Mouse (Mus musculus) heart, postnatal 25 days (tissue): ENCODE data around the gene Sparcl1. TPM values are rescaled to one million over a fixed set of nuclear protein-coding genes. Genes with fewer than 3 reads are reported as not detected.

ENCODE experiments used
- DNase-seq: peaks from one replicate; pipeline ENCODE4 v3.0.0; 2022; ENCODE audit warnings: low spot score
- intact Hi-C: fragments of 180-260 bp; cut with DNase I; formaldehyde crosslinking; loops from one replicate; pipeline ENCODE4 v1.15.1; 2025
- microRNA-seq: library from miRNA; unstranded; fragments of <30 nt; microRNA quantifications from one replicate; pipeline ENCODE4 v1.2.0, GENCODE M21; 2022
- total RNA-seq, 2 experiments: library from RNA; stranded (reverse); gene quantifications; 2 replicates each; pipeline ENCODE4 v1.2.3; 2021

The Sparcl1 gene
- total RNA-seq, 2 experiments from 2014 or later = 191 to 258 TPM

DNA sequence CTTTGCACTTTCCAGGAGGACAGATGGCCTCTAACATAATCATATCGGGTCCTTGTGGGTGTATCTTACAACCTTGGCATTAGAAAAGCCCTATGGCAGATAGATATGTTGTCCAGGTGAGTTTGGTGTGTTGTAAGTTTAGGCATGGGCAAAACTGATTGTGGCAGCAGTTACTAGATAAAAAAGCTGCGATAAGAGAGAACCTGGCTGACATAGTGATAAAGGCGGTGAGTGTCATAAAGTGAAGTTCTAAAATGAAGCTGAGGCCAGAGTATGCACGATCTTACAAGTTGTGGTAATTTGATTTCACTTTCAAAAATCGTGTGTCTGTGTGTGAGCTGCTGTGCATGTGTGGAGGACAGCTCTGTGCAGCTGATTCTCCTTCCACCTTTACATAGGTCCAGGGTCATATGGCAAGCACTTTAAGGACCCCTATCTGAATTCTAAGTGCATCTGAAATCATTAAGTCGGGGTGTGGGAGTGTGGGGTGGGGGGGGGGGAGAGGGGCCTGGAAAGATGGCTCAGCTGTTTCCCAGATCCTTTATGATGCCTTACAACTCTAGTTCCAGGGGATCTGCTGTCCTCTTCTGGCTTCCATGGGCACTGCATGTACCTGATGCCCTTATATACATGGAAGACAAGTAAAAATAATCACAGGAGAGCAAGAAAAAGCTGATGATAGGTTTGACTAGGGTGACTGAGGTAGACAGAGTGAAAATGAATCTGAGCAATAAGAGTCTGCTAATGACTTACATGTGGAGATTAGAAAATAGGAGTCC is 74.2 kb downstream of the Sparcl1 start:
- intact Hi-C loops = loop anchor here (1.0 kb wide), 1 partner anchor 39 kb away; no protein-coding TSS in a partner anchor
- no peak for DNase-seq

DNA sequence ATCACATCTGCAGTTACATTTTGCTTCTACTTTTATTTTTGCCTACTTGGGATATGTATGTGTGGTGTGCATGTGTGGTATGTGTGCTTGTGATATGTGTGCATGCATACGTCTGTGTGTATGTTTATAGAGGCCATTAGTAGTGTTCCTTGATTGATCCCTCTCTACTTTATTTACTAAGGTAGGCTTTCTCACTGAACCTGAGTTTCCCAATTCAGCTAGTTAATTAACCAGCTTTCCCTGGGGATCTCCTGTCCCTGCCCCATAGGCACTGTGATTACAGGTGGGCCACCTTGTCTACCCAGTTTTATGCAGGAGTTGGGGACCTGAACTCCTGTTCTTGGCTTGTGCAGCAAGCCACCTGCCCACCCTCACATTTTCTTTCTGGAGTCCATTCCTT is 76.8 kb downstream of the Sparcl1 start:
- intact Hi-C loops = no loop called here
- DNase-seq = no peak

DNA sequence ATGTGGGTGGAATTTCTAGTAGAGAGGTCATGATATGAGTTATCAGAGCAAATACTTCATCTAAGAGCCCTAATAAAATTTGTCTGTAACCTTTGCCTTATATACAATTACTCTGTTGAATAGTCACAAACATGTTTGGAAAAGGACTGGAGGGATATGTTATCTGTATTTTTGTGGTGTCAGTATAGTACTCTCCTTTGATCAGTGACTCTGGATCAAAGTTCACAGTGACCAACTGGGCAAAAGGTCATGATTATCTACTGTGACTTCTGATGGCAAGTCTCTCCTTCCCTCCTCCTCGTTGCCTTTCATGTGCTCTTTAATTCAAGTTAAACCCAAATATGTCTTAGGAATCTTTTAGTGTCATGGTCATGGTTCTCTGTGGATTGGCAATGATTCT is 77.7 kb downstream of the Sparcl1 start:
- intact Hi-C loops = no loop called here
- no peak for DNase-seq

DNA sequence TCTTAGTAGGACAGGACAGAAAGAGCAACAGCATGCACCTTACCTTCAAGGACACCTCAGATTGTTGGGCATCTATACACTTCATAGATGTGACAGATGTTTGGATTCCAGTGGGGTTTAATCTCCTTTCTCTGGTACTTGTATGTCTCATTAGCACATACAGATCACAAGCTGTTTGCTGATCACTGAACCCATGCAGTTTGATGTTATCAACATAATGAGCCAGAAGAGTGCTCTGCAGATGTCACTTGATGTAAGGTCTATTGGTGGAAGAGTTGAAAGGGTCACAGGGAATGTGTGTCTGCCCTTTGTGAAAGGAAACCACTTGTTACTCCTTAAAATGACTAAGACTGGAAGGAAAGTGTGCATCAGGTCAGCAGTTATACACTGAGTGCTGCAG is 78.5 kb downstream of the Sparcl1 start:
- no peak for DNase-seq
- intact Hi-C loops = no loop called here

DNA sequence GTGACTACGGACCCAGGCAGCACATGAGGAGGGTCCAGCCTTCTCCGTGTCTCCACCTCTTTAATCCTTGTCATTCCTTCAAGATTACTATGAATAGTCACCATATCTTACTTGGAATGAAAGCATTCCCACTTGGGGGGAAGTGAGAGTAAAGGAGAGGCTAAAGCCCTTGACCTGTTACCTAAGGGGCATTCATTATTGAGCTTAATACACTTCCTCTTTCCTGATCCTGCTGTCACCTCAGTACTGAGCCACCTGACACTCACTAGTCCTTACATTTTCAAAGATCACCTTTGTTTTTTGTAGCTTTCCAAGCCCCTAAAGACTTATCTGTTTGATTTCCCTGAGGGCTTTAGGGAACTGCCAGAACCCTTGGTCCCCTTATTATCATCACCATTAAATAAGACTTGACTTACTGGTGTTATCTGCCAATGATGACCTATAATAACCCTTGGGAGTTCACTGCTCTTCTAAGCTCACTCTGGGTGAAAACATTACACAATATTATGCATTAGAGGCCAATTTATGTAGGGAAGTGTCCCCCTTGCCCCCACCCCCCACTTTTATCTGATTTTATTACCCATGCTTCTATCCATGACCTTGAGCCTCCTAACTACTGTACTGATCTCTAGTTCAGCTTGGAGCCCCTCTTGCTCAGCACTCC is 81.0 kb downstream of the Sparcl1 start:
- no peak for DNase-seq
- intact Hi-C loops = no loop called here

Small RNA genes within 50 kb of the gene (microRNA-seq; reads per million reads assigned to microRNA genes)
- not detected for gene Mir5619

Other genes with a start within 250 kb of the Sparcl1 start
- 10 to 100 TPM; 12.6 to 13.5 TPM for gene Klhl8, start 202.5 kb downstream of the Sparcl1 start, total RNA-seq
- not detected for gene Hsd17b13, start 136.3 kb downstream of the Sparcl1 start, total RNA-seq
- gene Hsd17b11, start 91.8 kb downstream of the Sparcl1 start, total RNA-seq = 10 to 100 TPM; 25.2 to 29.6 TPM
- 10 to 100 TPM; 51.4 to 52.3 TPM for gene Nudt9, start 67.4 kb downstream of the Sparcl1 start, total RNA-seq
- not detected for gene Gm17660, start 36.1 kb downstream of the Sparcl1 start, total RNA-seq
- gene Dspp, start 57.0 kb upstream of the Sparcl1 start, total RNA-seq = not detected
- not detected for gene Dmp1, start 88.9 kb upstream of the Sparcl1 start, total RNA-seq
- not detected for gene Ibsp, start 185.4 kb upstream of the Sparcl1 start, total RNA-seq
- gene Mepe, start 211.6 kb upstream of the Sparcl1 start, total RNA-seq = not detected